Mouse (Mus musculus) kidney, adult 2 months (tissue): ENCODE measurements around the gene Pik3cd. TPM values are rescaled to one million over a fixed set of nuclear protein-coding genes. Genes with fewer than 3 reads are reported as not detected.

Source experiments
- DNase-seq: peaks from one replicate; pipeline ENCODE4 v3.0.0; 2021
- H3K27ac ChIP-seq: fragments of 200-500 bp; 2 replicates; pipeline ENCODE4 v1.5.1; 2012; ENCODE audit warnings: low read depth, low read length, control low read depth, inconsistent platforms; ENCODE audit not compliant: insufficient read depth
- H3K27me3 ChIP-seq: fragments of 200-500 bp; replicated peaks from 2 replicates; pipeline ENCODE4 v1.6.1; 2012; ENCODE audit warnings: mild to moderate bottlenecking, moderate library complexity, low read length, inconsistent platforms; ENCODE audit not compliant: control insufficient read depth, insufficient read depth
- H3K36me3 ChIP-seq: fragments of 200-500 bp; 2 replicates; pipeline ENCODE4 v1.6.1; 2012; ENCODE audit warnings: mild to moderate bottlenecking, moderate library complexity, low read length, inconsistent platforms; ENCODE audit not compliant: control insufficient read depth, insufficient read depth
- H3K4me1 ChIP-seq: fragments of 200-500 bp; 2 replicates; pipeline ENCODE4 v1.6.1; 2011; ENCODE audit warnings: low read length; ENCODE audit not compliant: control insufficient read depth, insufficient read depth
- H3K4me3 ChIP-seq: fragments of 200-500 bp; 2 replicates; pipeline ENCODE4 v1.5.1; 2011; ENCODE audit warnings: mild to moderate bottlenecking, low read depth, low read length, control low read depth; ENCODE audit not compliant: insufficient read depth
- CTCF ChIP-seq: fragments of 200-500 bp; conservative IDR thresholded peaks from 2 replicates; pipeline ENCODE4 v1.5.1; 2011; ENCODE audit warnings: low read depth, mild to moderate bottlenecking, control low read depth, low read length, moderate library complexity, mixed read lengths; ENCODE audit not compliant: insufficient read depth, insufficient read length
- POLR2A ChIP-seq: fragments of 200-500 bp; IDR thresholded peaks from one replicate; pipeline ENCODE4 v1.6.1; 2011; ENCODE audit warnings: low read depth, low read length, control low read depth
- WGBS: fragments of 180-500 bp; shearing (Covaris S2); methylation state at CpG from one replicate; pipeline ENCODE4 v1.1.7; 2018; 5-methylcytosine and 5-hydroxymethylcytosine counted together
- polyA plus RNA-seq: library from polyadenylated mRNA; depleted of rRNA; stranded (reverse); fragments of >200 nt; gene quantifications from 2 replicates; pipeline ENCODE4 v1.2.3, GENCODE M21; 2012

Gene Pik3cd
- polyA plus RNA-seq, 1 experiment = 7.2 TPM

DNA sequence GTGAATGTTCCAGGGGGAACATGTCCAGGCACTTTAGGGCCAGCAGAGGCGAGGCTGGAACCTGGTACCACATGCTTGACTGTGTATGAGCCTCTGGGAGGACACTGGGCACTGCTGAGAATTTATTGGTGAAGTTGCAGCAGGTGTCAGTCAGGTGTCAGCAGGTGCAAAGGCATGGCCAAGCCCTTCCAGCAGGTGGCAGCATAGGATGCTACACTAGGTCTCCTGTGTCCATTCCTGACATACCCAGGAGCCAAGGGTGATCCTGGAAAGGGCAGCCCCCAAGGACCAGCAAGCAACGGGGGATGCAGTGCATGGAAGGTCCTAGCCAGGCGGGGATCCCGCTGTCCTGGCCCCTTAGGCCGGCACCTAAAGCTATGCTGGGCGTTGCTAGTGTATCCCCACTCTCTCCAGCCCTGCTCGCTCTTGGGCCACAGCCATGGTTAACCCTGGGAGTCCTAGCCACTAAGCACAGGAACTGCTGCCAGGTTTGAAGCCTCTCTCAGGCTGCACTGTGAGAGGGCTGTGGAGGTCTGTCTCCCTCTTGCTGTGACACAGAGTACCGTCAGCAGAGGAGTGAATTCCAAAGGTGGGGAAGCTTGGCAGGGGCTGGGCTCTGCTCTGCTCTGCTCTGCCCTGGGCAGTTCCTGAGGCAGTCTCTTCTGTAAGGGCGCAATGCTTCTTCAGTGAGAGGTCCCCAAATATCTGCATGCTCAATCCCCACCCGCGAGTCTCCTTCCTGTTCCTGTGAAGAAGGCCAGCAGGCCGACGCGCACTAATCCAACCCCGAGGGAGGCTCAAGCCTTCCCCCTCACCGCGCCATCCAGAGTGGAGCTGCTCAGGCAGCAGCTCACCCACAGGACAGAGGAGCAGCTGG is 21.7 kb upstream of the Pik3cd start:
- Histone ChIP-seq H3K4me3 (no peak overlapping the region), H3K4me1 (no peaks in the 10 kb centered on the region), H3K27me3 (no peaks in the 10 kb centered on the region), H3K27ac (no peak overlapping the region), H3K36me3 (no peaks in the 10 kb centered on the region)
- 76% methylated on average over 17 of the region's 17 CpGs for WGBS
- TF ChIP-seq CTCF (peak; percentile 92), POLR2A (no peak)
- DNase-seq = peak; percentile 77

DNA sequence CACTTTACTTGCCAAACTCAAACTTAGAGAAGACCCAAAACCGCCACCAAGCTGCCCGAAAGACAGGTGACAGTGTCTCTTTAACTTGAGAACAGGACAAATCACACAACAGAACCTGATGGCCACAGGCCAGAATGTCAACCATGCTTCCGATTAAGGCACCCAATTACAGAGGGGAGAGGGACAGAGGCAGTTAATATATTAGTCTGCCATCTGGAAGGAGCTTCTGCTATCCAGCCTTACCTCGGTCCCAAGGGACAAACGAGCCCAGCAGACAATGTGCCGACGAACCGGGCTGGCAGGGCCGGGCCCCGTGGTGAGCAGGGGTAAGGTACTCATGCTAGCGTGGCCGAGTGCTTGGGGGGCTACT is 20.6 kb upstream of the Pik3cd start:
- no peaks in the 10 kb centered on the region for H3K4me1 ChIP-seq
- no peak overlapping the region for H3K4me3 ChIP-seq
- 90% methylated on average over 12 of the region's 12 CpGs for WGBS
- no peak for DNase-seq
- no peaks in the 10 kb centered on the region for H3K36me3 ChIP-seq
- no peak for TF ChIP-seq POLR2A
- TF ChIP-seq CTCF = no peak
- H3K27ac ChIP-seq = no peak overlapping the region
- H3K27me3 ChIP-seq = no peaks in the 10 kb centered on the region

DNA sequence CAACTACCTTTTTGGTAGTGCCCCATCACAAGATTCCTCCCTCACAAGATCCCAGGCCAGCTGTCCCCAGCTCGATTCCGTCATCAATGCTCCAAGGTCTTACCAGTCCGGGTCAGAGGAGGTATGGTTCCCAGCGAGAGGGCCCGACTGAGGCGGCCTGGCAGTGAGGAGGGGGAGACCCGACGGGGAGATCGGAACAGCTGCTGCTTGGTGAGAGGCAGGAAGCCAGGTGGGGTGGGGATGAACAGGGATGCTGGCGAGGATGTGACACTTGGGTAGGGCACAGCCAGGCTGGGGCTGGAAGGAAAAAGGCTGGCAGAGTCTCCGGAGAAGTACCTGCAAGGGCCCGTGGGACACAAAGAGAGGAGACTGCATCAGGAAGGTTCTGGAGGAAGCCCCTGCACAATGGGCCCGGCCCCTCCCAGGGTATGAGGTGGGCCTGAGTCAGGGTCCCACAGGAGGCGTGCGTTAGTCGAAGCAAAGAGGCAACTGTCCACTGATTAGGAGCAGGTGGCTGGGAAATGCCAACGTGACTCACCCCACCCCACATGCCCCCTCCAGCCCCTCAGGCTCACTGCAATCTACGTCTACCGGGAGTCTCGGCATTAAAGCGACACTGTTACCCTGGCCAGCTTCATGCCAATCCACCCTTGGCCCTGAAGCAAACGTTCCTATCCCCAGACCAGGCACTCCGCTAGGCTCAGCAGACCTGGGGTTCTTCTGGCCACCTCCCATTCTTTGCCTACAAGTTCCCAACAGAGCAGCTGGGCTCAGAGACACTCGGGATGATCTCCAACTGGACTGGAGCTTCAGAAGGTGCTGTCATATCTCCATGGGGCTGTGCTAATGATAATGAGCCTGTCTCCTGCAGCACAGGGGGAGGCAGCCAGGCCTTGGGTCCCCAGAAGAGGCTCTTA is 20.0 kb upstream of the Pik3cd start:
- Histone ChIP-seq H3K4me1 (no peaks in the 10 kb centered on the region), H3K27ac (no peak overlapping the region), H3K36me3 (no peaks in the 10 kb centered on the region), H3K27me3 (no peaks in the 10 kb centered on the region), H3K4me3 (no peak overlapping the region)
- DNase-seq = no peak
- WGBS = 88% methylated on average over 24 of the region's 24 CpGs
- TF ChIP-seq CTCF (no peak), POLR2A (no peak)

DNA sequence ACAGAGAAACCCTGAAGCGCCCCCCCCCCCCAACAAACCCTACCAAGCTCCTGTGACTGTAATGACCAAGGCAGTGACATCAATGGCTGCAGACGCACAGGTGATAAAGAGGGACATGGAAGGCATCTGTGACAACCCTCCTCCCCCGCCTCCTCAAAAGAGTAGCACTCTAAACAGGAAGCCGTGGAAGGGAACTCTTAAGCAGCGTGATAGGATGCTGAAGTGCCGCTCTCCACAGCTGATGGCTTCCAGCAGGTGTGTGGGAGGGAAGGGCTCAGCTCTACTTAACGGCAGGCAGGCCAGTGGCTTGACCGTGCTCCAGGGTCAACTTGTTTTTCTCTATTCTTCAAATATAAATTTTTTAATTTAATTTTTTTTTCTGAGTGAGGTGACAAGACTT is 18.8 kb upstream of the Pik3cd start:
- DNase-seq = no peak
- WGBS = 83% methylated on average over 8 of the region's 8 CpGs
- no peaks in the 10 kb centered on the region for H3K36me3 ChIP-seq

DNA sequence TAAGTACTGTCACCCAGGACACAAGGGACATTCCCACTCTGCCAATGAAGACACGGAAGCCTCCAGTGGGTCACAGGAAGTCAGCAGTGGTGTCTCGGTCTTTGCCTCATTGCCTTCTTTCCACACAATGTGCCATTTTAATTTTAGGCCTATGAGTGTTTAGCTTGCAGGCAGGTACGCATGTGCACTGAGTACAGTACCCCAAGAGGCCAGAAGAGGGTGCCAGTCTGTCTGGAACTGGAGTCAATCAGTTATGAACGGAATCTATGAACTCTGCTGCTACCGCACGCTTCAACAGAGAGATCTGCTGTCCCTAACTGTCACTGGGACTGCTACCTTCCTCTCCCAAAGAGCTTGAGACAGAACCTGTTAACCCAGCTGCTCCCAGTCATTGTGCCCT is 17.3 kb upstream of the Pik3cd start:
- peak; percentile 39 for DNase-seq
- no peaks in the 10 kb centered on the region for H3K36me3 ChIP-seq
- H3K4me3 ChIP-seq = no peak overlapping the region
- no peaks in the 10 kb centered on the region for H3K27me3 ChIP-seq
- 67% methylated on average over 6 of the region's 6 CpGs for WGBS
- no peak overlapping the region for H3K27ac ChIP-seq
- TF ChIP-seq POLR2A (no peak), CTCF (peak; percentile 65)
- H3K4me1 ChIP-seq = no peaks in the 10 kb centered on the region

More for the DNA sequence above, 18.8 kb upstream of the Pik3cd start:
- TF ChIP-seq CTCF = no peak
- no peak for TF ChIP-seq POLR2A
- Histone ChIP-seq H3K27ac (no peak overlapping the region), H3K4me3 (no peak overlapping the region), H3K27me3 (no peaks in the 10 kb centered on the region), H3K4me1 (no peaks in the 10 kb centered on the region)

DNA sequence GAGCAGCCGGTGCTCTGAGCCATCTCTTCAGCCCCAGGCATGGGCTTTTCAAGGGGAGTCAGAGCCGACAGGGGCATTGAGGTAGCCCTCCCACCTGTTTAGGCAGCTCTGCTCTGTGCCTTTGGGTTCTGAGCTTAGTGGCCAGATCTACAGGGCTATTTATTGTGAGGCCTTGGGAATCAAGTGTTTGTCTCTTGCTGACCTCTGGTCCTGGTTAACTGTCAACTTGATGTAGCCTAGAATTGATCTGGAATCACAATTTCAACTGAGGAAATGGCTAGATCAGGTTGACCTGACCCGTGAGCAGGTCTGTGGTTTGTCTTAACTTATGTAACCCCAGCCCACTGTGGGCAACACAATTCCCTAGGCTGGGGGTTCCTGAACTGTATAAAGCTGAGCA is 12.2 kb upstream of the Pik3cd start:
- no peaks in the 10 kb centered on the region for H3K36me3 ChIP-seq

DNA sequence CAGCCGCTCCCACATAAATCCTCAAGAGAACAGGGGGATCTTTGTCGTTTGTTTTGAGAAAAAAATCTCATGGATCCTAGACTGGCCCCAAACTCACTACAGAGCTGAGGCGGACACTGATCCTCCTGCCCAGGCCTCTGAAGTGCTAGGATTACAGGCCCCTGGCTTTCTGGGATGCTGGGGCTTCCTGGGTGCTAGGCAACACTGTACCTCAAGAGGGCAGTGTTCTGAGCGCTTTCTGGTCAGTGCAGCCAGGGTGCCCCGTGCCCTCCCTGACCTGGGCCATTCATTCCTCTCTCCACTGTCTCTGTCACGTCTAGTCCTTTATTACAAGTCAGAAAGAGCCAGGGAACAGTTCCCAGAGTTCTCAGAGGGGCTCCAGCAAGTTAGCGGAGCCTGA is 9.6 kb upstream of the Pik3cd start:
- WGBS = 32% methylated on average over 7 of the region's 7 CpGs
- peak; percentile 44 for DNase-seq
- Histone ChIP-seq H3K4me1 (no peaks in the 10 kb centered on the region), H3K27me3 (no peaks in the 10 kb centered on the region), H3K36me3 (no peaks in the 10 kb centered on the region), H3K4me3 (no peak overlapping the region), H3K27ac (no peak overlapping the region)
- no peak for TF ChIP-seq POLR2A
- peak; percentile 77 for TF ChIP-seq CTCF

More for the DNA sequence above, 12.2 kb upstream of the Pik3cd start:
- WGBS = 81% methylated on average over 3 of the region's 3 CpGs
- DNase-seq = no peak
- Histone ChIP-seq H3K4me3 (no peak overlapping the region), H3K27ac (no peak overlapping the region), H3K27me3 (no peaks in the 10 kb centered on the region), H3K4me1 (no peaks in the 10 kb centered on the region)
- TF ChIP-seq POLR2A (no peak), CTCF (no peak)
